Mouse (Mus musculus): Measurements from ENCODE around the gene Utp3. TPM values are rescaled to one million over a fixed set of nuclear protein-coding genes. Genes with fewer than 3 reads are reported as not detected.

Gene Utp3
- polyA plus RNA-seq, 1 experiment = 67.6 TPM

DNA sequence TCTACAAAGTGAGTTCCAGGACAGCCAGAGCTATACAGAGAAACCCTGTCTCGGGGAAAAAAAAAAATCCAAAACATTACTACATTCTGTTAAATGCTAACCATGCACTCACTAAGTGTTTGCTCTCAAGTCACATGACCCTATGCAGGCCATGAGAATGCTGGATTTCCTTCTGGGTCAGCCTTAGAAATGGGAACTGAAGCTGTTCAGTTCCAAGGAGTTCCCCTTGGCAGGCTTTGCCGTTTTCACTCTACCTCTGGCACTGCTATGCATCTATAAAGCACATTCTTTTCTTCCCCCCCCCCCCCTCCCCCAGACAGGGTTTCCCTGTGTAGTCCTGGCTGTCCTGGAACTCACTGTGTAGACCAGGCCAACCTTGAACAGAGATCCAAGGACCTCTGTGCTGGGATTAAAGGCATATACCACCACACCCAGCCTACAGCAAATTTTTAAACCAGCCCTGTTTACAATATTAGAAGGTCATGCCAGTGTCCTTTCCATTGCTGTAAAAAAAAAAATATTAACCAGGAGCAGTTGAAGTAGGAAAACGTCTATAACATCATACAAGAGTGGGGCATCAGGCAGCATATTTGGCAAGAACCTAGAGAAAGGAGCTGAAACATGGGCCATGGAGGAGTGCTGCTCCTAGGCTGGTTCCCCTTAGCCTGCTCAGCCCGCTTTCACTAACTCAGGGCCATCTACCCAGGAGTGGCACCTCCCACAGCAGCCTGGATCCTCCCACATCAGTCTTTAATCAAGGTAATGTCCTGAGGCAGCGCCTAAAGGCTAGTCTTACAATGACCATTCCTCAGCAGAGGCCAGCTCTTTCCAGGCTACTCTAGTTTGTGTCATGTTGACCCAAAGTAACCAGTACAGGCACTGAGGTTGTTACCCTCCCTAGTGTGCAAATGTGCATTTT lies 41.5 kb downstream of the Utp3 start:
- 68% methylated on average over 5 of the region's 5 CpGs for WGBS
- no peaks in the 10 kb centered on the region for H3K4me1 ChIP-seq (ENCODE audit: control insufficient read depth, insufficient read depth, low read length)
- TF ChIP-seq CTCF (IDR thresholded peaks at IDR 0.05; ENCODE audit: control insufficient read depth, insufficient read depth, low read length) (no peak), POLR2A (IDR thresholded peaks at IDR 0.05; ENCODE audit: borderline replicate concordance, control insufficient read depth, low read depth, low read length) (no peak)
- H3K4me3 ChIP-seq (replicated peaks; ENCODE audit: control insufficient read depth, low read depth, low read length) = no peak overlapping the region
- no peak overlapping the region for H3K27ac ChIP-seq (ENCODE audit: control insufficient read depth, insufficient read depth, low read depth, low read length, poor library complexity)

DNA sequence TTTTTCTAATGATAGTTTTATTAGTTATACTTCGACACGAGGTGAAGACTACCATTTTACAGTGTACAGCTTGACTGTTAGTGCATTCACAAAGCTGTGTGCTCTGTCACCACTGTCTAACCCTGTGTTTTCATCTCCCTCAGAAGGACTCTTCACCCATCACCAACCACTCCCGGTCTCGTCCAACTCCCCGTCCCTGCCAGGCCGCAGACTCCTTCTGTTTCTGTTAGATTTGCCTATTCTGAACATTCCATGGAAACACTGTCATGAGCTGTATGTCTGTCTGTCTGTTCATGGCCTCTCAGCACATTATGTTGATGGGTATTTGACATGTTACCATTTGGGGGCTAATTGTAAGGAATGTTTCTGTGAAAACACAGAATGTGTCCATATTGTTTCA lies 44.7 kb downstream of the Utp3 start:
- no peak overlapping the region for H3K4me3 ChIP-seq (replicated peaks; ENCODE audit: control insufficient read depth, low read depth, low read length)
- WGBS = 84% methylated on average over 6 of the region's 6 CpGs
- TF ChIP-seq POLR2A (IDR thresholded peaks at IDR 0.05; ENCODE audit: borderline replicate concordance, control insufficient read depth, low read depth, low read length) (no peak), CTCF (IDR thresholded peaks at IDR 0.05; ENCODE audit: control insufficient read depth, insufficient read depth, low read length) (no peak)
- H3K27ac ChIP-seq (ENCODE audit: control insufficient read depth, insufficient read depth, low read depth, low read length, poor library complexity) = no peak overlapping the region
- no peaks in the 10 kb centered on the region for H3K4me1 ChIP-seq (ENCODE audit: control insufficient read depth, insufficient read depth, low read length)

GRCm38 (mm10) chr5:88602030-88602429 lies 47.8 kb downstream of the Utp3 start:
- Histone ChIP-seq H3K27ac (ENCODE audit: control insufficient read depth, insufficient read depth, low read depth, low read length, poor library complexity) (no peak overlapping the region), H3K4me1 (ENCODE audit: control insufficient read depth, insufficient read depth, low read length) (no peaks in the 10 kb centered on the region), H3K4me3 (replicated peaks; ENCODE audit: control insufficient read depth, low read depth, low read length) (no peak overlapping the region)
- TF ChIP-seq CTCF (IDR thresholded peaks at IDR 0.05; ENCODE audit: control insufficient read depth, insufficient read depth, low read length) (no peak), POLR2A (IDR thresholded peaks at IDR 0.05; ENCODE audit: borderline replicate concordance, control insufficient read depth, low read depth, low read length) (no peak)
- WGBS = 77% methylated on average over 2 of the region's 2 CpGs

GRCm38 (mm10) chr5:88602713-88603112 lies 48.5 kb downstream of the Utp3 start:
- WGBS = 79% methylated on average over 3 of the region's 3 CpGs
- Histone ChIP-seq H3K4me1 (ENCODE audit: control insufficient read depth, insufficient read depth, low read length) (no peaks in the 10 kb centered on the region), H3K27ac (ENCODE audit: control insufficient read depth, insufficient read depth, low read depth, low read length, poor library complexity) (no peak overlapping the region), H3K4me3 (replicated peaks; ENCODE audit: control insufficient read depth, low read depth, low read length) (no peak overlapping the region)
- TF ChIP-seq CTCF (IDR thresholded peaks at IDR 0.05; ENCODE audit: control insufficient read depth, insufficient read depth, low read length) = no peak
- TF ChIP-seq POLR2A (IDR thresholded peaks at IDR 0.05; ENCODE audit: borderline replicate concordance, control insufficient read depth, low read depth, low read length) = no peak

DNA sequence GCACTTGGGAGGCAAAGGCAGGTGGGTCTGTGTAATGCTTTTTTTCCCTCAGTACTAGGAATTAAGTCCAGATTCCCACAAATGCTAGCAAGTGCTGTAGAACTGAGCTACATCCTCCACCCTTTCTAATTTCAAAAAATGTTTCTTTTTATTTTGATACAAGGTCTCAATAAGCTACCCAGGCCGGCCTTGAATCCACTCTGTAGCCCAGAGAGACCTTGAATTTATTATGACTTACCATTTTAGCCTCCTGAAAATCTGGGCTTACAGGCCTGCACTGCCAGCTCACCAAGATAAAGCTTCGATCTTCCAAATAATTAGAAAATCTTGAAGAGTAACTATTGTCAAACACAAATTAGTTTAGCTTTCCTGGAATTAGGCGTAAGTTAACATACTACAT lies 49.8 kb downstream of the Utp3 start:
- Histone ChIP-seq H3K4me3 (replicated peaks; ENCODE audit: control insufficient read depth, low read depth, low read length) (no peak overlapping the region), H3K4me1 (ENCODE audit: control insufficient read depth, insufficient read depth, low read length) (no peaks in the 10 kb centered on the region), H3K27ac (ENCODE audit: control insufficient read depth, insufficient read depth, low read depth, low read length, poor library complexity) (no peak overlapping the region)
- TF ChIP-seq POLR2A (IDR thresholded peaks at IDR 0.05; ENCODE audit: borderline replicate concordance, control insufficient read depth, low read depth, low read length) (no peak), CTCF (IDR thresholded peaks at IDR 0.05; ENCODE audit: control insufficient read depth, insufficient read depth, low read length) (no peak)
- 83% methylated on average over 3 of the region's 3 CpGs for WGBS

DNA sequence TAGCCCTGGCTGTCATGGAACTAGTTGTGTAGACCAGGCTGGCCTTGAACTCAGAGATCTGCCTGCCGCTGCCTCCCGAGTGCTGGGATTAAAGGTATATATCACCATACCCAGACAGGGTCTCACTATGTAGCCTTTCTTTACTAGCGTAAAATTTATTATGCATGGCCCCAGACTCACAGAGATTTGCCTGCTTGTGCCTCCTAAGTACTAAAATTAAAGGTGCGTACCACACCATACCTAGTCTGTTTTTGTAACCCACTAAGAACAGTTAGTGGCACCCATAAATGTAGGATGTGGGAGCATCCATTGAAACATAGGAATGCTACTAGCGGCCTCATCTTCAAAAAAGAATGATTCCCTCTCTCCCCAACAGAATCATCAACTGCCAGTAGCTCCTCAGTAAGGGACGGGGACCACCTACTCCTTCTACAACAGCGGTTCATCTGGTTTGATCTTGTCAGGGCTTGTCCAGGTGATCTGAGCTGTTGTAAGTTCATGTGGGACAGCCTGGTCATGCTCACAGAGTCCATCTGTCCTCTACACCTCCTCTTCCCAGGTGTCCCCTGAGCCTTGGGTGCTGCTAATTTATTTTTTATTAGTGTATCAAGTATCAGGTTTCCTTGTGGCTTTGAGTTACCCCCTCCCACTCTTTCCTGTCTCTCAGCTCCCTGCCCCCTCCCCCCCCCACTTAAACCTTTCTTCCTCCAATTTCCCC lies 50.5 kb downstream of the Utp3 start:
- 88% methylated on average over 7 of the region's 7 CpGs for WGBS
- Histone ChIP-seq H3K27ac (ENCODE audit: control insufficient read depth, insufficient read depth, low read depth, low read length, poor library complexity) (no peak overlapping the region), H3K4me3 (replicated peaks; ENCODE audit: control insufficient read depth, low read depth, low read length) (no peak overlapping the region), H3K4me1 (ENCODE audit: control insufficient read depth, insufficient read depth, low read length) (no peaks in the 10 kb centered on the region)
- no peak for TF ChIP-seq POLR2A (IDR thresholded peaks at IDR 0.05; ENCODE audit: borderline replicate concordance, control insufficient read depth, low read depth, low read length)
- no peak for TF ChIP-seq CTCF (IDR thresholded peaks at IDR 0.05; ENCODE audit: control insufficient read depth, insufficient read depth, low read length)

Other genes starting within 250 kb of the Utp3 start
- not detected in 2 replicates for gene Prol1, start 237.2 kb upstream of the Utp3 start, polyA plus RNA-seq (2011; ENCODE audit: insufficient read depth, insufficient read length, low replicate concordance, missing spikeins)
- not detected in 2 replicates for gene Amtn, start 178.4 kb upstream of the Utp3 start, polyA plus RNA-seq (2011; ENCODE audit: insufficient read depth, insufficient read length, low replicate concordance, missing spikeins)
- gene Ambn, start 98.5 kb upstream of the Utp3 start, polyA plus RNA-seq (2011; ENCODE audit: insufficient read depth, insufficient read length, low replicate concordance, missing spikeins) = not detected in 2 replicates
- gene Enam, start 66.5 kb upstream of the Utp3 start, polyA plus RNA-seq (2011; ENCODE audit: insufficient read depth, insufficient read length, low replicate concordance, missing spikeins) = not detected in 2 replicates
- gene Jchain, start 26.6 kb upstream of the Utp3 start, polyA plus RNA-seq (2011; ENCODE audit: insufficient read depth, insufficient read length, low replicate concordance, missing spikeins) = 2.6 and 6.3 TPM in 2 replicates
- gene Rufy3, start 10.6 kb downstream of the Utp3 start, polyA plus RNA-seq (2011; ENCODE audit: insufficient read depth, insufficient read length, low replicate concordance, missing spikeins) = 4.8 and 6.1 TPM in 2 replicates
- 13.1 and 22.7 TPM in 2 replicates for gene Grsf1, start 121.7 kb downstream of the Utp3 start, polyA plus RNA-seq (2011; ENCODE audit: insufficient read depth, insufficient read length, low replicate concordance, missing spikeins)
- 9.2 and 13.1 TPM in 2 replicates for gene Mob1b, start 166.4 kb downstream of the Utp3 start, polyA plus RNA-seq (2011; ENCODE audit: insufficient read depth, insufficient read length, low replicate concordance, missing spikeins)
- gene Dck, start 210.5 kb downstream of the Utp3 start, polyA plus RNA-seq (2011; ENCODE audit: insufficient read depth, insufficient read length, low replicate concordance, missing spikeins) = 25.0 and 49.8 TPM in 2 replicates